Mouse (Mus musculus): ENCODE measurements around the gene Stag1.

Stag1 gene

DNA sequence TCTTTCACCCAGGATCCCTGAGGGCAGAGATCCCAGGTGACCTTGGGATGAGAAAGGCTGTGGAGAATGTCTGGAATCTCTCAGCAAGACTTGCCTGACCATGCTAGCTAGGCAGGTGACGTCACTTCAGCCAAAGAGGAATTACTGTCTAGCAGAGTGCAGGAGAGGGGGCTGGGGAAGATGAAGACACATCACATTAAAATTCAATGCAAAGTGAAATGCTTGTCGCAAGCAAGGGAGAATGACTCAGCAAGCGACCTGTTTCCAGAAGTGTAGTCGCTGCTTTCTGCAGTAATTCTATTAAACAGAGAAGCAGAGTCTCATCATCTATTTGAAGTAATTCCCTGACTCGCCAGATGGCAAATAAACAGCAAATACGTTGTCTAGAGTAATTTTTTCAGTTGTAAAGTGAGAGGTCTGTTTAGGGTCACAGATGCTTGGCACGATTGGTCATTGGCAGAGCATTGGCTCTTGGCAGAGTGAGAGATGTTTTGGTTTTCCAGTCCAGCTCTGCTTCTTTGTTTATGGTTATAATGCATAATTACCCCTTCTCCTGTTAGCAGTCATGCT, 8.5 kb downstream of the Stag1 start:
- DNase-seq = peak; percentile 32

DNA sequence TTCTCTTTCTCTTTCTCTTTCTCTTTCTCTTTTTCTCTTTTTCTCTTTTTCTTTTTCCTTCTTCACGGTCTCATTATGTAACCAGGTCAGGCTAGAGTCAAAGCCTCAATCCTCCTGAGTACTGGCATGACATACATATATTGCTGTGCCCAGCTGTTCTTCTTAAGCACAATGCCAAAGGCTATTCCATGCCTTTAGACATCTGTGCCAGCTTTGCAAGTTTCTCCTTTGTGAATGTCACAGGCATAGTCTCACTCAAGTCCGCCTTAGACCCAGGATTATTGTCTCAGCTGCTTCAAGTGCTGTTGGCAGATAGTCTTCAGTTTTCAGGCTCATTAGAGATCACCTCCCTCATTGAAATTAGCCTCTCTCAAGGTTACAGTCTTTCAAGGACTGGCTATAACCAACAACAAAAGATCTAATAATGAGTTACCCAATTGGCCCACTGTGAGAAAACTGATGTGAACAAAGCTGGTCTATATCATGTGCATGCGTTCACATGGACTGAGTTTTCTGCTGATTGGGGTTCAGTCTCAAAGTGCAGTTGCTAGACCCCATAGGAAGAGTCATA, 16.0 kb downstream of the Stag1 start:
- no peak for DNase-seq

DNA sequence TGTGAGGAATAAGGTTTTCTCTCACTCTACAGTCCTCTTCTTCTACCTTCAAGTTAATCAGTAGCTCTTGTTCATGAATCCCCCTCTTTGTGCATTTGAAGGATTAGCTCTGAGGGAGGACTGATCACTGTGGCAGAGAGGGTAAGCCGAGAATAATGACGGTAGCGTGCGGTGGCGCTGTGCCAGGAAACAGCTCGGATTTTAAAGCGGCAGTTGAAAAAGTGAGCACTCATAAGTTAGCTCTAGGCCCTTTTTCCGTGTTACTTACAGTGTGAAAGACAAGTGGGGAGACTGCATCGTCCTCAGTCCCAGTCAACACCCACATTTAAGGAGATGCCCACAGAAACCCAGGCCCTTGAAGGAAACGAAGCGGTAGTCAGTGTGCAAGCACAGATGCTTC, 19.3 kb downstream of the Stag1 start:
- DNase-seq = peak; percentile 49

DNA sequence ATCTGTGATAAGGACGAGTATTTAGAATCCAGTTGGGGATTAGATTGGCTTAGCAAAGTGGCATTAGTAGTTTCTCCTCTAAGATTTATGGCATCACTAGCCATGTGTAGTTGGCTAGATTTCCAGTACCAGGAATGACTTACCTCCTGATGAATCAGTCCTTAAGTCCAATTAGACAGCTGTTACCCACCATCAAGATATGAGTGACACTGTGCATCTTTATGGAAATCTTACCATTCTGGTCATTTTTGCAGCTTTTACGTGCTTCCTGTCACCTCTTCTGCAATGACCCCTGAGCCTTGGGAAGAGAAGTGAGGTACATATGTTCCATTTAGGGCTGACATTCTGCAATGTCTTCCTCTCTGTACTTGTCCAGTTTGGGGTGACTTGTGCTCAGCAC, 28.7 kb downstream of the Stag1 start:
- no peak for DNase-seq

DNA sequence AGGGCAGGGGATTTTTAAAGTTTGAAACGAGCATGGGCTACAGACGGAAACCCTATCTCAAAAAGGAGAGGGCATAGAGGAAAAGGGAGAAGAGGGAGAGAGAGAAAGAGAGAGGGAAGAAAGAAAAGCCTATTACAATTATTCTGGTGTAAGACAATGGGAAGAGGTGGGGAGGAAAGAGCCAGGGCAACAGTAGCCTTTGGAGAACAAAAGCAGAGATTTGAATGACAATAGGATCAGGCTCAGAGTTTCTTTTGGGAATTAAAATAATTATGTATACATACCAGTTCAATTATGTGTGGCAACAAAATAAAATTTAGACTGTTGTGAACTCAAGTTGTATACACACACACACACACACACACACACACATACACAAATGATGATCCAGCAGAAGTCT, 43.2 kb downstream of the Stag1 start:
- no peak for DNase-seq

DNA sequence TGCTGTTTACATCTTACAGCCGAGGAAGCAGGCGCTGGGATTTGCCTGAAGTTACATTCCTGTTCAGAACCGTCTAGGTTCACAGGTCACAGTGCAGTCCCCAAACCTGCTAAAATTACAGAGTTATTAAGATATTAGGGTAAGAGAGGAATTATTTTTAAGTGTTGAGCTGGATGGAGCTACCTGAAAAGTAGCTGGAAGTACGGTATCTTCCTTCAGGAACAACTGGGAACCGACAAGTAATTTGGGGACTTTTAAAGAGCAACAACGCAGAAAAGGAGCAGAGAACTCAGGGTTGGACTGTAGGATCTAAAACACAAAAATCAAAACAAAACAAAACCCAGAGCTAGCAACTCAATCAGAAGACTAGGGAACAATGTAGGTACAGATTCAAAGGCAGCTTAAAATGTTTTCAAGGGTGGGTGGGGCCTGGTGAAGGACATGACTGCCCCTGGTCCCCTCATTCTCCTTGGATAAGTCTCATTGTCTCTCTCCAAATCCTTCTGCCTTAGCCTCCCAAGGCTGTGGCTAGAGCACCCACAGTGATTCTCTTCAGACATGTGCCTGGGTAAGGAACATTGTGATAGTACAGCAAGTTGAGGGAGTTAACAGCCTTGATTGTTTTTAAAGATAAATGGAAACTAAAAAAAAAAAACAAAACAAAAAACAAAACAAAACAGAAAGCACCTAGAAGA, 43.9 kb downstream of the Stag1 start:
- DNase-seq = peak; percentile 11

DNA sequence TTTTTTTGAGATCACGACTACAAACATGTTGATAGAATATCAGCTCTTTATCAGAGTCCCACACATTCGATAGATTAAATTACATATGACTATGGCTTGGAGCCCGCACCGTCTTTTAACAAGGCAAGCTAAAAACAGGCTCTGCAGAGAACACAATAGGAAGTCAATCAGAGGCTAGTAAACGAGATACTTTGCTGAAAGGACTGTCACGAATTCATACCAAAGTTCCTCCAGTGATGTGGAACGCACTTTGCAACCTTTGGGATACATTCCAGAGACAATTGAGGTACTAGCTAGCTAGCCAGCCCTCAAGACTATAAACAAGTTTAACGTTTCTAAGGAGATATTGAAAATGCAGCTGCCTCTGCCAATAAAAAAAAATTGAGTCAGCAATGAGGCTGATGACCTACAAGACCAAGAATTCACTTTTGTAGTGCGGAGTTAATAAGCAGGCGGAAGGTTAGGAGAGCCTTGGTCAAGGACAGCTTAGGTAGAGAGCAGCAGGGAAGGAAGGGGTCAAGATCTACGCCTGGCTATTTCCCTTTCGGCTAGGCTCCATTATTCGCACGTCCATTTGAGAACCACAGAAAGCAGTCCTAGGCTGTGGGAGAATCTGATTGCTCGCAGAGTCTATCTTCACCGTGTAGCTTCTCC, 44.7 kb downstream of the Stag1 start:
- DNase-seq = no peak

DNA sequence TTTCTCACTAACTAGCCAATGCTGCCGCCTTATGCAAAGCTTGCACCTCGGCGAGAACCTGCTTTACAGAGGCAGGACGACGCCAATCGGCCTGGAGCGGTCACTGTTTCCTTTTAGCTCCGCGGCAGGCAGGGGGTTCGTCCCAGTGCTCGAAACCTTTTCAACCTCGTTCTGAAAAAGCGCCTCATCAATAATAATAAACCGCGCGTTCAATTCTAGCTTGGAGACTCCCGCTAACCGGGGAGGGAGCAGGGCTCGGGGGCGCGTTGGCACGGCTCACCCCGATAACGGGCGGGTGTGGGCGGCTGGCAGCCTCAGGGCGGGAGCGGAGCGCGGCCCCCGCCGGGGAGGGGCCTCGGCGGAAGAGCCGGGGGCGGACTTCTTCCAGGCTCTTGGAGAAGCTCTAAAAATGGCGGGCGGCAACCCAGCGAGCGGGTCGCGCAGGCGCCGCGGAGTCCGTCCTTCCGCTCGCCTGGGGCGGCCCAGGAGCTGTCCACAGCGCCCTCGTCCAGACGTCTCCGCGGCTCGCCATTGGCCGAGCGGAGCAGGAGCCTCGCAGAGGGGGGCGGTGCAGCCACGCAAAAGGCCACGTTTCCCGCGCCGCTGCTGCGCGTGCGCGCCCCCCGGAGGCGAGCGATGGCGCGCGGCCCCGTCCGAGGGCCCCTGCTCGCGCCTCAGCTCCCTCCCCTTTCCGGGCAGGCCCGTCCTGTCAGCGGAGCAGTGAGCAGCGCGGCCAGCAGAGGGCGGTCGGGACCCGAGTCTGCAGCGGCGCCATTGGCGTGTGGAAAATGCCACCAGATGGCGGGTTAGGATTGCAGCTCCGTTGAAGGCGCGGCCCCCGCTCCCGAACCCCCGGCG, 45.5 kb downstream of the Stag1 start:
- DNase-seq = peak; percentile 99

DNA sequence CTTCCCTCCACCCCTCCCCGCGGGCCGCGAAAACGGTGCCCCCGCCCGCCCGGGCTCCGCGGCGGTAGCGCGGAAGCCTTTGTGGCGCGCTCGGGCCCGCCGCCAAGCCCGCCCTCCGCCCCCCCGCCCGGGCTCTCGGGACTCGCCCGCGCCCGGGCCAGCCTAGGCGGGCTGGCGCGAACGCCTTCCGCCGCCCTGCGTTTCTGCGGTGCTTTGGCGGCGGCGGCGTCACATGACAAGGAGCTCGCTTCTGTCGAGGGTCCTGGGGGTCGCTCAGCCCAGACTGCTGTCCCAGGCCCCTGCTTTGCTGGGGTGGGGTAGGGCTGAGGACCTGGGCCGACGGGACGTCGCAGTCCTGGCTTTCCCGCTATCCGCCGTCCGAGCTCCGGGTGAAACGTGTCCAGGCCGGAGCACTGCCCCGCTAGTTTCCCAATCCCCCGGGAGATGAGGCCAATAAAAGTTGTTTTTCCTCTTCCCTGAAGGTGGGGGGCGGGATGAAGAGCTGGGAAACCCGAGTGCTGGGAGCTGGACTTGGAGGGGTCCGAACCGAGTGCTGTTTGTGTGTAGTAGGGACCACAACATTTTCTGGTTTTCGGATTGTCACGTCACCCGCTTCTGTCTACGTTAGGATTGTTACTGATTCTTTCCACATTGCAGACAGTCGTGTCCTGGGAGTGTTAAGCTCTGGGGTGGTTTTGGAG, 46.6 kb downstream of the Stag1 start:
- peak; percentile 70 for DNase-seq

DNA sequence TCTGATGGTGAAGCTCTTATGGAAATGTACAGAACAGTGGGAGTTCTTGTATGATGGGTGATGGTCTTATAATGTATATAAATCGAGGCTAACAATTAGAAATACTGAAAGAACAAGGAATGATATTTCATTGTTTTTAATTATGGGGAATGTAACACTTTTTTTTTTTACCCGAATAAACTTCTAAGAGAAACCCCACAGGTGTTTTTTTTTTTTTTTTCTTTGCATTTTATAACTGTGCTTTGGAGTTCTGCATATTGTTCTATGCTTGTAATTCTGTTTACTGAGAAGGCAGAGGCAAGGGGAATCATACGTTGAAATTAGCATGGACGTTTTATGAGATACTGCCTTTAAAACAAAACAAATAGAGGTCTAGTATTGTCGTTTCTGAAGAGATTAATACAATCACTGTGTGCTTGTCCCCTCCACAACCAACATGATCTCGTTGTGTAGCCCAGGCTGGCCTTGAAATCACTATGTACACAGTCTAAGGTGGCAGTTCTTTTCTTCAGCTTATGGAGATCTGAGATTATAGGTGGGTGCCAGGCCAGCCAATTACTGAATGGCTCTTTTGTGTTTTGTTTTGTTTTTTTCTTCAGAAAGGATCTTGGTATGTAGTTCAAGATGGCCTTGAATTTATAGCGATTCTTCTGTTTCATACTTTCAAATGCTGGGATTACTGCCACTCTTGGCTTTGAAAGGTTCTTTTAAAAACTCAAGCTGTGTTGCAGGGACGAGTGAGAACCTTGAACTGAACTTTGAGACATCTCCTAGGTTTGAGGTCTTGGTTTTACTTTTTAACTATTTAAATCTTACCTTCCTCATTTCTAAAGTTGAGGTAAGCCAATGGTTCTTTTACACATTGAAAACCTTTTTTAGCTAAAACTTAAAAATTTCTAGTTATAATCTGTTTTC, 47.7 kb downstream of the Stag1 start:
- no peak for DNase-seq

DNA sequence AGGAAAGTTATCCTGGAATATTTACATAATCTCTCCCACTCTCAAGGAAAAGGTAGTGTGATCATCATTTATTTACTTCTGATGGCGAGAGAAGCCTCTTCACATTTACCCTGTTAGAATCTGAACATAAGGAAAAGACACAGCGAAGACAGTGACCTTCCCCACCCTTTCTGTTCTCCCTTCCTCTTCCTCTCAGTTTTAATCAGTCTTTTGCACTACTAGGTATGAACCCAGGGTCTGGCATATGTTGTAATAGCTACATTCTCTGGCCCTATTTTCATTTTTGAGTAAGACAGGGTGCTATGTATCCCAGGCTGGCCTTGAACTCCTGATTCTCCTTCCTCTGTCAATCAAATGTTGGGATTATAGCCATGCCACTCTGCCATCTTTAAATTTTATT, 48.7 kb downstream of the Stag1 start:
- DNase-seq = no peak

DNA sequence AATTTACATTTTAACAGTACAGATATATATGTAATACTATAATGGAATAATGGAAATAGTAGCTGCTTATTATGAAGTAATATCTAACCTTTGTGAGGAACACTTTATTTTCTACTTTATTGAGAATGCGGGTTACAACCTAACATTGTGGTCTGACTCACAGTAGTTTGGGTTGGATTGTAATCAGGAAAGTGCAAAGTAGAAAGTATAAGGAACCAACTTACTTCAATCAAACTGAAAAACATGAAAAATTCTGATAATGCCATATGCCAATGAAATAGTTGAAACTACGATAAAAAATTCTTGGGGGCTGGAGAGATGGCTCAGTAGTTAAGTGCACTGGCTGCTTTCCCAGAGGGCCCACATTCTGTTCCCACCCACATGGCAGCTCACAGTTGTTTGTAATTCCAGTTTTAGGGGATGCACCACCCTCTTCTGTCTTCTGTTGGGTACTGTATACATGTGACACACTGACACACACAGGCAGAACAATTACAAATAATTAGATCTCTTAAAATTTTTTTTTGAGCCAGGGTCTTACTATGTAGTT, 50.3 kb downstream of the Stag1 start:
- DNase-seq = no peak

DNA sequence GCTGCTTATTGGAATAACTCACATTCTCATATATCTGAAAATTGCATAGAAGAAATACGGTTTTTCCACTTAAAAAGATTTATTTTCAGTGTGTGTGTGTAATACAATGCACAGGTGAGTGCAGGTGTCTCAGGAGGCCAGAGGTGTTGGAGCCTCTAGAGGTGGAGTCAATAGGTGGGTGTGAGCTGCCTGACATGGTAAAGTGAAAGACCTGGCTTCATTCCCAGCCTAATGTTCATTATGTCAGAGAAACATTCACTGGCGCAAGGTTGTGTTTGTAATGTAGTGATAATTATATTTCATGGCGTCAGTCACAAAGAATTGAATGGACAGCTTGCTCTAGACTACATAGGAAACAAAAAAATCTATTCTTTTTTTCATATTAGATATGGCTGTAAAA, 56.5 kb downstream of the Stag1 start:
- peak; percentile 42 for DNase-seq

DNA sequence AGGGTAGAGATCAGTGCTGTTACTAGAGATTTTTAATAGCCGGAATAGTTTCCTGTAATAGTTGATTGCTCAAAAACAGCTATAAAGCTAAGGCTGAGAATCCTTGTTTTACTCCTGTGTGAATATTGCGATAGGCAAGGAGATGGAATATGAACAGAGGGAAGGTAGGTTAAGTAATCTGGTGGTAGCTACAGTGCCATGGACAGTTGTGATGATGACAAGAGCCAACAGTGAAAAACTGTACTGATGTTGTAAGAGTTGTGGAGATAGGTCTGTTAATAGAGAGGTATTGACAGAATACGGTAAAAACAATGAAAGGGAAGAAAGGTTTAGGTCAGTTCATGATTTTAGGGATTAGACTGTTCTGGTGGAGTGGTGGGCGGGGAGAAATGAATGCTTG, 58.5 kb downstream of the Stag1 start:
- DNase-seq = no peak

DNA sequence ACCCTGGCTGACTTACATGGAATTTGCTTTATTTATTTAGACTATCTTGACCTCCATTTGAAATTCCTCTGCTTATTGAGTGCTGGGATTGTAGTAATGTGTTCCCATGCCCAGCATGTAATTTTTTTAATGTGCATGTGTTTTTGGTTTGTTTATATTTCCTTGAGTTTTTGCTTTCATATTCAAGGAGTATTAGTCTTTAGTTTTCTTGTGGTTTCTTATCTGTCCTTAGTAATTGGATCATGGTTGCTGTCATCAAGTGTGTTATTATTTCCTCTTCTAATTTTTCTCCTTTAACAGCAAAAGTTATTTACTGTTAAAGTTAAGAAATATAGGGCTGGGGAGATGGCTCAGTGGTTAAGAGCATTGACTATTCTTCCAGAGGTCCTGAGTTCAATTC, 63.0 kb downstream of the Stag1 start:
- no peak for DNase-seq

DNA sequence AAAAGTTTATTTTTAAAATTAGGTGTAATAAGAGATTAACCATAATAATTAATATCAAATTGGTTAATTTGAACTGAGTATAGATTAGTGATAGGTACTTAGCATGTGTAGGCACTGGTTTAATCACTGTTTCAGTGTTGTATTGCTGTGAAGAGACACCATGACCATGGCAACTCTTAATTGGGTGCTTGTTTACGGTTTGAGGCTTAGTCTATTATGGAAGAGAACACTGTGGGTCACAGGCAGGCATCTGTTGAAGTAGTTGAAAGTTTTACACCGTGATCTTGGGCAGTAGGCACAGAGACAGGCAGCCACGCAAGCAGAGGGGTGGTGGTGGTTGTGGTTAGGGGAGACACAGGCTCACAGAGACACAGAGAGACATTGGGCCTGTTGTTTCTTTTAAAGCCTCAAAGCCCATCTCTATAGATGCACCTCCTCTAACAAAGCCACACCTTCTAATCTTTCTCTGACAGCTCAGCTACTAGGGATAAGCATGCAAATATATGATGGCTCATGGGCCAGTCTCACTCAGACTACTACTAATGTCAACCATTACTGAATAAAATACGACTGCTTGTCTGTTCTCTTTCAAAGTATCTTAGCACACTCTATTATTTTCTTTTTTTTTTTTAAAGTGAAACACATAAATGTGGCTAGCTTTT, 66.0 kb downstream of the Stag1 start:
- no peak for DNase-seq

DNA sequence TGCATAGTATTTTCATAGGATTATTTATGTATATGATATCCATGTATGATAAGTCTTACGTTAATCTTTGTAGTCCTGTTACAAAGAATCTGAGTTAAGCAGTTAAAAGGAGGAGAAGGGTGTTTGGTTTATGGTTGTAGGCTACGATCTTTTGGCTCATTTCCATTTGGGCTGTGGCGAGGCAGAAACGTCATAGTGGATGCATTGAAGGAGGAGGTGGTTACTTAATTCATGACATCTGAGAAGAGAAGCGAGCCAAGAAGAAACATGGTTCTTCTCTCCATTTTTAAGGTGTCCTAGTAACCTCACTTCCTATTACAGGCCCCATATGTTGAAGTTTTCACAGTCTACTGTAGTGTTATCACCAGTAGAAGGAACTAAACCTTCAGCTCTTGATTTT, 72.6 kb downstream of the Stag1 start:
- DNase-seq = no peak

DNA sequence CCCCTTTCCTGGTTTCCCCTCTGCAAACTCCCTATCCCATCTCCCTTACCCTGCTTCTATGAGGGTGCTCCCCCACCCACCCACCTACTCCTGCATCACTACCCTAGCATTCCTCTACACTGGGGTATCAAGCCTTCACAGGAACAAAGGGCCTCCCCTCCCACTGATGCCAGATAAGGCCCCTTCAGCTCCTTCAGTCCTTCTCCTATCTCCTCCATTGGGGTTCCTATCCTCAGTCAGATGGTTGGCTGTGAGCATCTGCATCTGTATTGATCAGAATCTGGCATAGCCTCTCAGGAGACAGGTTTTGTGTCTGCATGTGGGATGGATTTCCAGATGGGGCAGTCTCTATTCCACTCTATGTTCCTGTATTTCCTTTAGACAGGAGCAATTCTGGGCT, 81.4 kb downstream of the Stag1 start:
- DNase-seq = no peak

DNA sequence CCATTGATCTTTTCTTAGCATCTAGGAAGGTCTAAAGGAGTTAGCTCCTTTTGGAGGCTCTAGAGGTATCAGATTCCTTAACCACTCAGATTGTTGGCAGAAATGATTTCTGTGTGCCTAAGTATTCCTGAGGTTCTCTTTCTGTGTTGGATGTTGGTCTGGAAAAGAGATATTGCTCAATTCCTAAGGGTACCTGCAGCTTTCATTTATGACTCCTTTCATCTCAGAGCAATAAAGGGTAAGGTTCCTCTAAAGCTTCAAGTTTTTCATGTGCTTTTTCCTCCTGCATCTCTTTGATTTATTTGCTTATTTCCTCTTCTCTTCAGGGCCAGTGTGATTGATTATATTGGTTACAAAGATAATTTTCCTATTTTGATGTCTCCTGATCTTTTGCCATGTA, 84.7 kb downstream of the Stag1 start:
- no peak for DNase-seq

DNA sequence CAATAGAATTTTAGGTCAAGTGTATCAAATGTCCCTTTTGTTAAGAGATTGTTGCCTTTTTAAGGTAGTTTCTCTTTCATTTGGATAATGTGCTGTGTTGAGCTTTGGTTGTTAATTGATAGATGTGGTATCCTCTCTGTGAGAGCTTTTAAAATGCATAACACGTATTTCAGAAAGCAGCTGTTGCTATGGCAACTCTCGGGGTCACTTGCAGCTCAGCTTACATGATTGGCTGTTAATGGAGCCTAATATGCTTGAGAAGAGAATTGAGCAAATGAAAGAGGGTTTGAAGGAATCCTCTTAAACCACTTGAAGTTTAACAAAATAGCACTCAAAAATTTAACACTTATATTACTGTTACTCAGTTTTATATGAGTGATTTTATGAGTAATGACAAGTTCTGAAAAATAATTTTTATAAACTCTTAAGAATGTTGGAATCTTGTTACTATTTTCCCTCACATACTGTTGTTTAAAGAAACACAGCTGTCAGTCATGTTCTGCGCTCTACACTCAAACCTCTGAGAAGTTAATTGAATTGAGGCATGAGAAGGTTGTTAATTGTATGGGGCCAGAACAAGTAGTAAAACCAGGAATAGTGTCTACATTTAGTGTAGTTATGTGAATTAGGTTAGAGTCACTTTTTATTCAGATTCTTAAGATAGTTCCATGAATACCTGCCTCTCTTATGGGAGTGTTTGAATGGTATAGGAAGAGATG, 88.3 kb downstream of the Stag1 start:
- peak; percentile 79 for DNase-seq
